Mouse (Mus musculus) CD4-positive helper T cell, adult 2 months (primary cell): ENCODE data around the gene Cdh13.

Source experiments
- DNase-seq: peaks from one replicate; pipeline ENCODE4 v3.0.0-alpha.2; 2012; ENCODE audit warnings: low read depth, missing footprints, low spot score

Gene Cdh13

DNA sequence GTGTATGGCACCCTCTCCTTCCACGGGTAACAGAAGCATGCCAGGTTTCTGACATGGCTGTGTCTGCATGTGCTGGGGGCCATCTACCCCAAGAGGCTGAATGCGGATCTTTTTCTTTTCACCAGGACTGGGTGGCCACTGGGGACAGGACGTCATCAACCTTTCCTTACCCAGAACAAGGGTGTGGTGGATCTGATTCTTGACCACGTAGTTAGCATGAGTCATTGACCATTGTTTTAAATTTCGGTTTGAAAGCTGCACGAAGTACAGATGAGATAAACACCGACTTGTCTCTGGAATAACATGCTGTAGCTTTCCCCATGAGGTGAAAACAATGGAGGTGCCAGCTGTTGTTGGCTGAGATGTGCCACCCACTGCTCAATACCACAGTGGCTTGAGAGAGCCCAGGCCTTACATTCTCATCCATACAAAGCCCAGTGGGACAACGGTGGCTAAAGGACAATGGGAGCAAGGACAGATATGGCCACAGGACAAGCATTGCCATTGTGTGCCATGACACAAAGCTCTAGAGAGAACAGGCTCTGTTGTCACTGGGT, 161.2 kb downstream of the Cdh13 start:
- no peak for DNase-seq

DNA sequence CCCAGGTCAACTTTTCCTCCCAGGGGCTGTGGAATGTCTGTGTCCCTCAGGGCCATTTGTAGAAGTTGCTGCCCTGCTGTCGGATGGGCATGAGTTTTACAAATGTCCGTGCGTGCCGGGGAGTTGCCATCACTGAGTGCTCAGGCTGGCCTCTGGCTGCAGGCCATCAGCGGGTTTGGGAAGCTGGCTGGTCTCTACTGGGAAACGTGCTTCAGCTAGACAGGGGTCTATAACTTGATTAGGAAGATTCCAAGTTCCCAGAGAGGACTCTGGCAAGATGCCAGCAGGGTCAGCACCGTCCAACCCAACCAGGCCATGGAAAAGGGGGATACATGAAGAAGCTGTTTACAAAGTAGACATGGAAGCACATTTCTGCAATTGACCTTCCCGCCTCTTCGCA, 163.0 kb downstream of the Cdh13 start:
- DNase-seq: no peak

DNA sequence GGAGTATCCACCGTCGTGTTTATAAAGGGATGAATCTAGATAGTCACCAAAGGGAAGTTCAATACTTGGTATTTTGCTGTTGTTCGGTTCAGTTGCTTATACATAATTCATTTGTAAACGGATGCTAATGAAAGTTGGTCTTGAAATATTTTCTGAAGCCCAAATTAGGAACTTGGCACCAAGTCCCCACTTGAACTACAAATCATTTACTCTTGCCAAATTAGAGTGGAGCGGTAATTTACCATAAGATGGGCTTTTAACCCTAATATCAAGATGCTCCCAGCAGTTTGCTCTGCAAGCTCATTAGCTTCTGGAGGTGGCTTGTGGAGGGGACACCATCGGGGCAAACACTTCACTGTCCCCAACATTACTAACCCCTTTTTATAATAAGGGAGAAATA, 164.5 kb downstream of the Cdh13 start:
- no peak for DNase-seq

DNA sequence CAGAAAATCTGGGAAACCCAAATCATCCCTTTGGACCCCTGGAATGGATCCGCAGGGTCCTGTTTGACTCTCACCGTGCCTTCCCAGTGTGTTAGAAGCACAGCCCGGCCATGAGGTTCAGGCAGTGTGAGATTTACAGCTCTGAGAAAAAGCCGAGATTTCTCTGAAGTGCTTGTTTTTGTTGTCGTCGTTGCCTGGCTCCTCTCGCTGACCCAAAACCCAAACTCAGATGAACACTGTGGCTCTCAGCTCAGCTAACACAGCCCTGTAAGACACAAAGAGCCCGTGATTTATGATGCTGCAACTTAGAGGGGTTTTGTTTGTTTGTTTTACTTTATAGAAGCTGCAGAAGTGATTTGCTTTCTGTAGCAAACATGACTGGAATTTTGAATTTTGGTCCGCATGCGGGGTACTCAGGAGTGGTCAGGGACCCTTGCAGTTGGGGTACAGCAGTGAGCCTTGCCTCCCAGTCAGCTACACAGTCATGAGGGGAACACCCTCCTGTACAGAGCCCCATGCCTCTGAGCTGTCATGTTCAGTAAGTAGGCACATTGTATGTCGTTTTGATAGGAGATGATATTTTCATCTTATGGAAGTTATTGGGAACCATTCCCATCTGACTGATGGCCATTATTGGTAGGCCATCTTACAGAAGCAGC, 169.0 kb downstream of the Cdh13 start:
- no peak for DNase-seq

DNA sequence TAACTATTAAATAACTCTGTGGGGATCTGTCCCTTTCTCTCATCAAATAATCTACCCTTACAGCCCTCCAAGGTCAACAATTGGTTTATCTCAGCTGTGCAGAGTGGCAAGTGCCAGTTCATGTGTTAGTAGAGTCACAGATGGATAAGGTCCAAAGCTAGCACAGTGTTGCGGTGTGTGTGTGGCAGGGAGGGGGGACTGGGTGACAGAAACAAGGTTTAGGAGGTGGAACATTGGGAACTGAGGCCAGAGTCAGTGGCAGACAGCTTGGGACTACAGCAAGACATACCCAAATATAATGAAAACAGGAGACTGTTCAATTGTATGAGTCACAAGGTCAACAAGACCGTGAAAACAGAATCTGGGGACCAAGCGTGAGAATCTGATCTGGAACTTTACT, 171.7 kb downstream of the Cdh13 start:
- no peak for DNase-seq

DNA sequence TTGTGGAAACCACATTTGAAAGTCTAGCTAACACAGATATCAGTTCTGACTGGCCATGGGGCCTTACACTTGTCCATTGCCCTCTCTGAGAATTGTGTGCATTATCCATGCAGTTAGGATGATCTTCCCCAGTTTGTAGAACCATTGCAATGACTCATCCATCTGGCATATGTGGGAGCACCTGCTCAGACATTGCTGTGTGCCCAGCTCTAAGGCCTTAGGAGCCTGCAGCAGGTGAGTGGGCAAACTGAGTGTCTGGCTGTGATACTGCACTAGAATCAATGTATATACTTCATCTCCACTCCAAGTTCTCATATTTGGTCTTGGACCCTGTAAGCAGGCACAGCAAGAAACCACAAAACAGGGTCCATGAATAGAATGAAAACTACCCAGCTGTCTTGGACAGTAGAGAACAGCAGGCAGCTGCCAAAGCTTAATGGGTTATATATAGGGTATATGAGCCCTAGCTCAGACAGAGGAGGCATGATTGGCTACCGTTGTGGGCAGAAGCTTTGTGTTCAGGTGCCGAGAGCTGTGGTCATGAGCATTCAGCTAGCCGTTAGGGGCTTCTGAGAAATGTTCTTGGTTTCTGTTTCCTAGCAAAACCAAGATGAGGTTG, 181.9 kb downstream of the Cdh13 start:
- no peak for DNase-seq

DNA sequence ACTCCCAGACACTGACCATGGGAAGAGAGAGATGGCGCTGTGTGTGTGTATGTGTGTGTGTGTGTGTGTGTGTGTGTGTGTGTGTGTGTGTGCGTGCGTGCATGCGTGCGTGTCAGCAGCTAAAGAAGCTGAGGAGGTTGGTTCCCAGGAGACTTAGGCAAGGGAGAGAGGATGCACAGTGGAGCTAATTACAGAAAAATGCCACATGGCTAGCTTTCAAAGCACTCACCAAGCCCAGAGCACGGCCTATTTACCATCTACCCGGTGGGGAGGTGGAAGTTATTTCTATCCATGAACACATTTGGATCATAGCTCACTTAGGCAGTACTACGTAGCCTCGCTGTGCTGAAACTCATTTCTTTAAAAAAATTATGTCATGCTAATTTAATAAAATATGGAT, 194.1 kb downstream of the Cdh13 start:
- DNase-seq: no peak

DNA sequence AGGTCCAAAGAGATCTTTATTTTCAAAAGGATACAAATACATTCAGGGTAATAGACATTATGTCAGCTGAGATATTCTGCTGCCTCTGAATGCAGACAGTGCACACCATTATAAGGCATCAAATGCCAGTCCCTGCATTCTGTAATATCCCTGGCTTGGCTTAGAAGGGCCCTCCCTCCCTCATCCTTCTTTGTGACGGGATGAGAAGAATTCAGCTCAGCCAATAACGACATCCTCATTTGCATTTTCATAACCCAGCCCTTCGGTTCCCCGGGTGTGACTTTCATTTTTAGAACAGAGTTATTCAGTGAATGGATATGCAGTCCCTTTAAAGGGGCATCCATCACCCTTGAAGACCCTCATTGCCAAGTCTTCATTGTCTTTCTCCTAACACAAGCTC, 205.2 kb downstream of the Cdh13 start:
- DNase-seq: no peak

DNA sequence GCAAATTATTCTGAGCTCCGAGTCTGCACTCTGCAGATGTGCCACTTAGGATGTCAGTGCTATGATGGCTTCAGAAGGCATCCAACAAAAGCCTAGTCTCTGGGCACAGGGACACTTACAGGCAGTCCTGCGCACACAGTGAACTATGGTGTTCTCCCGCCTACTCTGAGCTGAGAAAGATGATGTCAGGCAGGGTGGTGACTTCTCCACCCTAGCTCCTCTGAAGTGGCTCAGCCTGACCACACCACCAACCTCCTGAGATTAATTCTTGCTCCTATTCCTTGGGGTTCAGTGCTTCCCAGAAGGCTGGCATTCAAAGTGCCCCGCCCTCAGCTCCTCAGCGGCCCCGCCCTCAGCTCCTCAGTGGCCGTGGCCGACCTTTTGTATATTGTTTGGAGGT, 219.0 kb downstream of the Cdh13 start:
- no peak for DNase-seq

DNA sequence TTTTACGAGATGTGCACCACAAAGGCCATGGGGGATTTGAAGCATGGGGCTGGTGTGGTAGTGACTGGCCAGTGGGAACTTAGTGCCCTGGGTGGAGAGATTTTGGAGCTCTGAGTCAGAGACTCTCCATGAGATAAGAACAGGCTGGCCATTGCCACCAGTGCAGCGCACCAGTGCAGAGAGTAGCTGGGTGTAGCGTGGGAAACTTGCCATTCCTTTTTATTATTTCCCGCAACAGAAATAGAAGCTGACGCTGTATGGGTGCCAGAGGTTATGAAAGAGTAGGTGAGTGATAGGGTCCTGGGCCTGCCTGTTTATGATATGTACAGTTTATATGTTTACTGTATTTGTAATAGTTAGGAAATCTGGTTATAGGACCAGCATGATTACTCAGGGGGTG, 225.9 kb downstream of the Cdh13 start:
- no peak for DNase-seq

DNA sequence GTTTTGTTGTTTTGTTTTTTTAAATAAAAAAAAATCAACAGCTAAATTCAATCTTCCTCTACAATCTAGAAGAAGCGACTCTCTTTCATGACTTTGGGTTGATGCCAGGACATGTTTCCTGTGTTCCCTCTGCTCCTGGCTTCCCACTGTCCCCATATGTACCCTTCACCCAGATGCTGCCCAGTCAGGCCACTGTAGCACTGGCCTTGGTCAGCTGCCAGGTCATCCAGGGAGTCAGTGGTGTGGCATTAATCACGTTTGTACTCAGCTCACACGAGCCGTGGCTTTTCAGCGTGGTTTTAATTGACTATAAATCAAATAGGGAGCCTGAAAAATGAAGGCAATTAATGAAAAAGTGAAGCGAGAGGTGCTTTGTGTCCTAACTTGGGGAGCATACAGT, 229.7 kb downstream of the Cdh13 start:
- DNase-seq: no peak

DNA sequence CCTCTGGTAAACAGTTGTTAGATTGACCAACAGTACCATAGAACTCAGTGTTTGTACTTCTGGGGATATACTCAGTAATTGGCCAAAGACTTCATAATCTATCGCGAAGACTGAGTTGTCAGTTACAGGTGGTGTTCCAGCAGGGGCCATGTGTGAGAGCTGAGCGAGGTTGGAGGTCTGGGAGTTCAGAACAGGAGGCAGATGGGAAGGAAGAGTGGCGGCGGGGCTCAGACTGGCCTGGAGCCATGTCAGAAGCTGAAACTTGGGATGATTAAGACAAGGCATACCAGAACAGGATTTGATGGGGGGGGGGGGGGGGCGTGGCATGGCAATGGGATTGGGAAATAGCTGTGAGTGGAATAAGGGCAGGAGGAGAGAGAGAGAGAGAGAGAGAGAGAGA, 232.1 kb downstream of the Cdh13 start:
- no peak for DNase-seq

DNA sequence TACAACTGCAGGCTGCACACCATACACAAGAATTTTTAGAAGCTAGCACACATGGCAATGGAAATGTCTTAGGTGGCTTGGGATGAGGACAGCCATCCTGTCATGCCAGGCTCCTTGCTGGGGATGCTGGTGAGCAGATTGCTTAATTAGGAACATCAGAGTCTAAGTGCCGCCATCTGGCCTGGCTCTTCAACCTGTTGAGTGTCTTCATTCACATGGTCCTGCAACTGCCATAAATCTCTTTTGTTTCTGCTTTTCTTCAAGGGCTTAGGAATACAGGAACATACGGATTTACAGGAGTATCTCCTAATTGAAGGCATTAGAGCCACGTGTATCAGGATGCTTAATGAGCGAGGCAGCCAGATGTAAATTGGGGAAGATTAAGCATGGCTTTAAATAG, 233.5 kb downstream of the Cdh13 start:
- DNase-seq: no peak

DNA sequence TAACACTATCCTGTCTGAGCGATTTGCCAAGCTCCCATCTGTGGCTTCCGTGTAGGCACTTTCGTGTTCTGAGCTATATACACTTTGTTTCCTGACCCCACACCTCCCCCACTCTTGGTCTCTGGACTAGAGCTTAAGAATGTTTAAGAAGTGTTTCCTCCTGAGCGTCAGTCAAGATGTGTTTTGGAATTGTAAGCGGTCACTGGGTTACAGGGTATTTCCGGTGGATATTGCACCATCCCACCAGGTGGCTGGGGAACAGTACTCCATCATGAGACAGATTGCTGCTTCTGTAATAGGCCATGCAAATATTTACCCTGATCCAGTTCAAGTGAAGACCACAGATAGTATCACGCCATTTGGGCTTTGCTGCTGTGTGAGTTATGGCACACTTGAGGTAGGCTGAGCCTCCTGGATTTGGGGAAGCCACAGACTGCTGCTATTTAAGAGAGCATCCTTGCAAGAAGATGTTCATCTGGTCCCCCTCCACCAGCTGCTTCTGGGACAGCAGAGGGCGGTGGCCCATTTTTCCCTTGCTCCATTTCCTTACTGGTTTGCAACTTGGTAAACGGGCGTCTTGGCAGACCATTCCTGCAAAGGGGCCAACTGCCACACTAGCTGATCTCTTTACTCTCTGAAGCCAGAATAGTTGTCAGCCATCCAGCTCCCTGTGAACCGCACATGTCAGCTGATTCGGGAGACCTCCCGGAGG, 234.7 kb downstream of the Cdh13 start:
- no peak for DNase-seq

DNA sequence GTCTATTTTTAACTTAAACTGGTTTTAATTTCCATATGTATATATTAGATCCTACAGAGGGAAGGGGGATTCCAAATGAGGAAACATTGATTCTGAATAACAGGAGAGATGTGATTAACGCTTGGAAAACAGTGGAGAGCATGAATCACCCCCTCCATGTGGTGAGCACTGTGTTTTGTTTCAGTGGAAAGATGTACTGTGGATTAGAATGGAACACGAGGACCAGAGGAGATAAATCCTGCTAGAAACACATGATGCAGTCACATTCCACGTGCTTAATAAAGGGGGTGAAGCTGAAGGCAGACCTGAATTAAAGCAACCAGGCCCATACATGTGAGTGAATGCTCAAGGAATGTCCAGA, 235.2 kb downstream of the Cdh13 start:
- DNase-seq: no peak

DNA sequence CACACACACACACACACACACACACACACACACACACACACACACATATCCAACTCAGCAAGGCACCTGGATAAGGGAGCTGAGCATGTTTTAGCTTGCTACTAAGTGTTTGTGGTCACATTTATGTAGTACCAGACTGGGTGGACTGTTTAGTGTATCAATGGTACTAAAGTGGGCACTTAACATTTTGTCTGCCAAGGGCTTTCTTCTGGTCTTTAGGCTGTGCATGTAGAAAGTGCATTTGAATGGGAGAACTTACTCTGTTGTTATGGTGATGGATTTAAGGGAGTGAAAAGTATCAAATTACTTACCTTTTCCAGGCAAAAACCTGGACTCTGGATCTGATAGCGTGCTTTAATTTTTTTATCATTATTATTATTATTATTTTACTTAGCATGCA, 240.4 kb downstream of the Cdh13 start:
- no peak for DNase-seq

DNA sequence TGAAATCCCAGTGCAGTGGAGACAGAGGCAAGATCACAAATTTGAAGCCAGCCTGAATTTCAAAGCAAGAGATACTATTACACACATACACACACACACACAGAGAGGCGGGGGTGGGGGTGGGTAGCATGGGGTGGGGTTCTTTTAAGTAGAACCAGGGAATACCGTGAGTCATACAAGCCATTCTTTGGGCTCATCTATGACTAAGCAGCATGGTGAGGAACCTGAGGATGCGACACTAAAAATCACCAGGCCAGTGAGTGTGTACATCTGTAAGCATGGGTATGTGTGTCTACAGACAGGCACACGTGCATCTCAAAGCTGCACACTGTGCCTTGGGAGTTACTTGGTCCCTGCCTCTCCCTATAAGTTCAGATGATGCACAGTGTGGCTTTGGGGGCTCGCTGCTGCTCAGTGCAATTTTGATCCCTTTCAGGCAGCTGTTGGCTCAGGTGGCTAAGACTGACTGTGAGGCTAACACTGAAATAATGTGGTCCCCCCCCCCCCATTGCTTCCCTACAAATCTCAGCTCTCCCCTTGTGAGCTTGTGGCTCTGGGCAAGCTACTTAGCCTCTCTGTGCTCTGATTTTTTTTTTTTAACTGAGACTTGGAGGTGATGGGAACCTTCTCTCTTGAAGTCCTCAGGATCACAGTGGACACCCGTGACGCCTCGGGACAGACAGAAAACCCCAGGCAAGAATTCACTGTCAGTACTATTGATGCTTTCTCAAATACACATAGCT, 255.5 kb downstream of the Cdh13 start:
- no peak for DNase-seq

DNA sequence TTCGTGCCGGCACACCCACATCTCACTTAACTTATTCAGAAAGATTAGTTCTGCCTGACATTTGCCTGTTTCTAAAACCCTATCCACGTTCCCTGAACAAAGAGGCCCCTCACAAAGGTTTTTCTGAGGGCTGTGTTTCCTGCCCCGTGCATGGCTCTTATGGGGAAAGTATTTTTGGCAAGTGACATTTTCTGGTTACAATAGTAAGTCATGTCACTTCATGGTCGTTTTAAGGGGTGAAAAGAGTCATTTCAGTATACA, 256.0 kb downstream of the Cdh13 start:
- no peak for DNase-seq

DNA sequence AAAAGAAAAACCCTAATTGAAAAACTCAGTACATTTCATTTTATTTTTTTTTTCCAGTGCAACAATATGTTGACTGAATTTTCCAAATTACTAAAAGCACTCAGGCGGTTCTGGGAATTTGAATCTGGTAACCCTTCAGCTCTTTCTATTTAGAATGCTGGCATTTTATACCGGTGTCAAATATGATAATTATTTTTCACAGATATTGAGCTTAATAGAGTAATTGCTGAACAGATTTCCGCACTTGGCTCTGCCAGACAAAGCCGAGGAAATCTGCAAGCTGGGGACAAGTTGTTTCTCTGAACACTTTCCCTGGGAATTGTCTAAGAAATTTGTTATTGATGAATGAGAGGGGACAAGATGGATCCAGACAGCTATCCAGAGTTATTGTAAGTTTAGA, 256.4 kb downstream of the Cdh13 start:
- no peak for DNase-seq

DNA sequence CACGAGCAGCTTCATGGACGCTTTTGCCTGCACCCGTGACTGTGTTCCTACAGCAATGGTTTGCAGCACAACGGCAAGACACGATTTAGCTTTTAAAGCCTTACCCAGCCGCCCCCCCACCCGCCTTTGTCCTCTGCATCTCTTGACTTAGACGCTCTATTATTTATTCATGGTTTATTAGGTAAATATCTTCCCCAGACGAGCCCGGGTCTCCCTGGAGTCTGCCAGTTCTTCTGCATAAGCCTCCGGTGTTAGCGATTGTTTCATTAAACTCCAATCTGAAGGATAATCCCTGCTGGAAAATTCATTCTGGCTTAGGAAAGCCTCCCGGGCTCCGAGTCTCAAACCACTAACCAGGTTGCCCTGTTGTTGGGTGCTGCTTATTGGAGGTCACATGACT, 268.9 kb downstream of the Cdh13 start:
- no peak for DNase-seq

DNA sequence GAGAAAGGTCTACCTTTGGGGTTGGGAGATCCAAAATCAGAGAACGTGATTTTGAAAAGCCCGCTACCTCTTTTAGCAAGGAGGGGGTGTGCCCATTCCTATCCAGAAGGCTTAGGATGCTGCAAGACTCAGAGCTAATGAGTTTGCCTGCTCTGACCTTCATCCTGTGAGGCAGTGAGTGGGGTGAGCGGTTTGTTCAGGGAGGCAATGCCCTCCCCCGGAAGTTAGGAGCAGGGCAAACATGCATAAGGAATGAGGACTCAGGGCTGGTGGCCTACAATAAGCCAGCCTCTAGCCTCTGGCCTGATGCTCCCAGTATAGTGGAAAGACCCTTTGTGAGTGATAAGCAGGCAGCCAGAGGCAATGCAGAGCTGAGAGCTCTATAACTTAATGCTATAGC, 269.3 kb downstream of the Cdh13 start:
- no peak for DNase-seq

DNA sequence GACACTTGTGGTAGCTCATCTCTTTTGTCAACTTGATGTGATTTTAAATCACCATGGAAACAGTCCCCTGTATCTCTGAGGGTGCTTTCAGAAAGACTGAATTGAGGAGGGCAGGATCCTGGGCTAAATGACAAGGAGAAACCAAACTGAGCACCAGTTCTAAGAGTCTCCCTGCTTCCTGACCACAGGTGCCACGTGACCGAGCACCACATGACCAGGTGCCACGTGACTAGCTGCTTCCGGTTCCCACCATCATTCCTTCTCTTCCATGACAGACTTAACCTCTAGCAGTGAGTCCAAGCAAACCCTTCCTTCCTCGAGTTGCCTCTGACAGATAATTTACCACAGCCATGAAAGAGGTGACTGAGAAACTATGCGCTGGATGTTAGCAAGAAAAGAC, 280.5 kb downstream of the Cdh13 start:
- DNase-seq: no peak

DNA sequence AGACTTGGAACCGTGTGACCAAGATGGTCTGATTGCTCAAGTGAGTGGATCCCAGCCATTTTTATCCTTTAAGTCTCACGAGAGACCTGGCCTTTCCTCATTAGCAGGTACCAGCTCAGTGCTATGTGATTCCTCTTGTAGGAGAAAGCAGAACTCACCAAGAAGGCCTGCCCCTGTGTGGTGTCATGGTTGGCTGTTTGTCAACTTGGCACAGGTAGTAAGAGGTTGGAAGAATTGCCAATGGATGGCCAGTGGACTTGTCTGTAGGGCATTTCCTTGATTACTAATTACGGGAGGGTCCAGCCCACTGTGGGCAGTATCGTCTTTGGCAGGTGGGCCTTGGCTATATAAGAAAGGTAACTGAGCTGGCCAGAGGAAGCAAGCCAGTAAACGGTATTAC, 281.7 kb downstream of the Cdh13 start:
- no peak for DNase-seq
